Mouse (Mus musculus): Measurements from ENCODE around the gene Rbm4b. TPM values are rescaled to one million over a fixed set of nuclear protein-coding genes. Genes with fewer than 3 reads are reported as not detected.

Gene Rbm4b
- polyA plus RNA-seq, 1 experiment, result 12.8 TPM

GRCm38 (mm10) chr19:4782891-4783290 is 26.6 kb downstream of the Rbm4b start:
- Histone ChIP-seq H3K27me3 (replicated peaks; ENCODE audit: control insufficient read depth, insufficient read depth, low read length) (no peaks in the 10 kb centered on the region), H3K27ac (ENCODE audit: insufficient read depth, low read depth, low read length) (peak overlapping the region; percentile 9; the same call in 1 of the 2 replicates), H3K36me3 (ENCODE audit: control insufficient read depth, insufficient read depth, low read length) (peaks cover 10% of the 10 kb centered on the region), H3K4me3 (ENCODE audit: insufficient read depth, low read depth, low read length) (no peak overlapping the region), H3K4me1 (ENCODE audit: control insufficient read depth, insufficient read depth, low read length) (no peaks in the 10 kb centered on the region; the same call in 1 of the 2 replicates)
- no peak for TF ChIP-seq POLR2A (IDR thresholded peaks at IDR 0.05; ENCODE audit: low read depth, low read length)
- no peak for TF ChIP-seq CTCF (conservative IDR thresholded peaks at IDR 0.05; ENCODE audit: insufficient read depth, insufficient read length, low read depth, low read length)
- peak; percentile 37 for DNase-seq
- WGBS, result 68% methylated on average over 2 of the region's 2 CpGs

GRCm38 (mm10) chr19:4785206-4785605 is 28.9 kb downstream of the Rbm4b start:
- Histone ChIP-seq H3K27ac (ENCODE audit: insufficient read depth, low read depth, low read length) (no peak overlapping the region), H3K27me3 (replicated peaks; ENCODE audit: control insufficient read depth, insufficient read depth, low read length) (no peaks in the 10 kb centered on the region), H3K4me1 (ENCODE audit: control insufficient read depth, insufficient read depth, low read length) (peaks cover 5% of the 10 kb centered on the region), H3K4me3 (ENCODE audit: insufficient read depth, low read depth, low read length) (no peak overlapping the region), H3K36me3 (ENCODE audit: control insufficient read depth, insufficient read depth, low read length) (peaks cover 13% of the 10 kb centered on the region)
- no peak for DNase-seq
- WGBS, result 75% methylated on average over 7 of the region's 7 CpGs
- no peak for TF ChIP-seq CTCF (conservative IDR thresholded peaks at IDR 0.05; ENCODE audit: insufficient read depth, insufficient read length, low read depth, low read length)
- TF ChIP-seq POLR2A (IDR thresholded peaks at IDR 0.05; ENCODE audit: low read depth, low read length), result no peak

- no peaks in the 10 kb centered on the region for H3K27me3 ChIP-seq (replicated peaks; ENCODE audit: control insufficient read depth, insufficient read depth, low read length)
- no peak overlapping the region for H3K27ac ChIP-seq (ENCODE audit: insufficient read depth, low read depth, low read length)
- WGBS, result 60% methylated on average over 2 of the region's 2 CpGs
- peak; percentile 27 for DNase-seq
- H3K4me3 ChIP-seq (ENCODE audit: insufficient read depth, low read depth, low read length), result no peak overlapping the region
- peaks cover 7% of the 10 kb centered on the region for H3K4me1 ChIP-seq (ENCODE audit: control insufficient read depth, insufficient read depth, low read length)
- TF ChIP-seq POLR2A (IDR thresholded peaks at IDR 0.05; ENCODE audit: low read depth, low read length) (no peak), CTCF (conservative IDR thresholded peaks at IDR 0.05; ENCODE audit: insufficient read depth, insufficient read length, low read depth, low read length) (no peak)
- H3K36me3 ChIP-seq (ENCODE audit: control insufficient read depth, insufficient read depth, low read length), result peaks cover 16% of the 10 kb centered on the region
These were observed 30.0 kb downstream of the Rbm4b start for GRCm38 (mm10) chr19:4786313-4786712.

GRCm38 (mm10) chr19:4793281-4793830 is 37.1 kb downstream of the Rbm4b start:
- peak overlapping the region; percentile 66 for H3K27ac ChIP-seq (ENCODE audit: insufficient read depth, low read depth, low read length)
- no peak for TF ChIP-seq POLR2A (IDR thresholded peaks at IDR 0.05; ENCODE audit: low read depth, low read length)
- TF ChIP-seq CTCF (conservative IDR thresholded peaks at IDR 0.05; ENCODE audit: insufficient read depth, insufficient read length, low read depth, low read length), result no peak
- whole genome bisulfite sequencing, result under 1% methylated on average over 16 of the region's 16 CpGs

GRCm38 (mm10) chr19:4793831-4794422 is 37.6 kb downstream of the Rbm4b start, which contains the start of gene Rbm4:
Rbm4 (minus strand) TSS chr19:4793901.
- peak within 1 kb of the TSS; percentile 87 for H3K4me3 ChIP-seq (ENCODE audit: insufficient read depth, low read depth, low read length)
- H3K36me3 ChIP-seq (ENCODE audit: control insufficient read depth, insufficient read depth, low read length), result peaks cover 11% of the 10 kb centered on the region
- H3K27me3 ChIP-seq (replicated peaks; ENCODE audit: control insufficient read depth, insufficient read depth, low read length), result no peaks in the 10 kb centered on the region
- TF ChIP-seq POLR2A (IDR thresholded peaks at IDR 0.05; ENCODE audit: low read depth, low read length) (peak; percentile 27), CTCF (conservative IDR thresholded peaks at IDR 0.05; ENCODE audit: insufficient read depth, insufficient read length, low read depth, low read length) (no peak)
- peak; percentile 100 for DNase-seq
- peak within 1 kb of the TSS; percentile 66 for H3K27ac ChIP-seq (ENCODE audit: insufficient read depth, low read depth, low read length)
- WGBS, result under 1% methylated on average over 31 of the region's 31 CpGs
- peaks cover 17% of the 10 kb centered on the region for H3K4me1 ChIP-seq (ENCODE audit: control insufficient read depth, insufficient read depth, low read length)

More at GRCm38 (mm10) chr19:4793281-4793830, 37.1 kb downstream of the Rbm4b start:
- Histone ChIP-seq H3K36me3 (ENCODE audit: control insufficient read depth, insufficient read depth, low read length) (peaks cover 13% of the 10 kb centered on the region), H3K4me3 (ENCODE audit: insufficient read depth, low read depth, low read length) (peak overlapping the region; percentile 87), H3K27me3 (replicated peaks; ENCODE audit: control insufficient read depth, insufficient read depth, low read length) (no peaks in the 10 kb centered on the region), H3K4me1 (ENCODE audit: control insufficient read depth, insufficient read depth, low read length) (peaks cover 18% of the 10 kb centered on the region)
- DNase-seq, result no peak

- Histone ChIP-seq H3K4me3 (ENCODE audit: insufficient read depth, low read depth, low read length) (no peak overlapping the region), H3K36me3 (ENCODE audit: control insufficient read depth, insufficient read depth, low read length) (peaks cover 7% of the 10 kb centered on the region), H3K4me1 (ENCODE audit: control insufficient read depth, insufficient read depth, low read length) (peaks cover 11% of the 10 kb centered on the region; the same call in 1 of the 2 replicates), H3K27ac (ENCODE audit: insufficient read depth, low read depth, low read length) (no peak overlapping the region), H3K27me3 (replicated peaks; ENCODE audit: control insufficient read depth, insufficient read depth, low read length) (no peaks in the 10 kb centered on the region)
- no peak for TF ChIP-seq POLR2A (IDR thresholded peaks at IDR 0.05; ENCODE audit: low read depth, low read length)
- TF ChIP-seq CTCF (conservative IDR thresholded peaks at IDR 0.05; ENCODE audit: insufficient read depth, insufficient read length, low read depth, low read length), result no peak
- no peak for DNase-seq
- WGBS, result 75% methylated on average over 1 of the region's 1 CpGs
These were observed 39.6 kb downstream of the Rbm4b start for GRCm38 (mm10) chr19:4795929-4796328.

GRCm38 (mm10) chr19:4797846-4798245 is 41.5 kb downstream of the Rbm4b start:
- no peak for DNase-seq
- H3K27ac ChIP-seq (ENCODE audit: insufficient read depth, low read depth, low read length), result no peak overlapping the region
- no peak for TF ChIP-seq POLR2A (IDR thresholded peaks at IDR 0.05; ENCODE audit: low read depth, low read length)
- TF ChIP-seq CTCF (conservative IDR thresholded peaks at IDR 0.05; ENCODE audit: insufficient read depth, insufficient read length, low read depth, low read length), result no peak
- 97% methylated on average over 2 of the region's 2 CpGs for WGBS
- no peaks in the 10 kb centered on the region for H3K27me3 ChIP-seq (replicated peaks; ENCODE audit: control insufficient read depth, insufficient read depth, low read length)
- no peak overlapping the region for H3K4me3 ChIP-seq (ENCODE audit: insufficient read depth, low read depth, low read length)
- H3K4me1 ChIP-seq (ENCODE audit: control insufficient read depth, insufficient read depth, low read length), result peaks cover 11% of the 10 kb centered on the region; the same call in 1 of the 2 replicates
- no peaks in the 10 kb centered on the region; the same call in 1 of the 2 replicates for H3K36me3 ChIP-seq (ENCODE audit: control insufficient read depth, insufficient read depth, low read length)

Measured in kidney, adult 2 months (tissue).